Mouse (Mus musculus): ENCODE data around the gene Fos. TPM values are rescaled to one million over a fixed set of nuclear protein-coding genes. Genes with fewer than 3 reads are reported as not detected.

Fos gene
- polyA plus RNA-seq, 1 experiment from 2014 or later, result 1.6 TPM

- H3K4me2 ChIP-seq (ENCODE audit: low read depth, low read length), result no peak overlapping the region
- H3K9me3 ChIP-seq (replicated peaks; ENCODE audit: control insufficient read depth, low read length), result no peaks in the 10 kb centered on the region
- ATAC-seq (ENCODE audit: low read depth), result no peak
- H3K9ac ChIP-seq (ENCODE audit: low read depth, low read length), result no peak overlapping the region
- H3K4me1 ChIP-seq (ENCODE audit: control insufficient read depth, low read depth, low read length), result peaks cover 27% of the 10 kb centered on the region
- WGBS (ENCODE audit: insufficient replicate concordance), result 62% methylated on average over 7 of the region's 7 CpGs
- no peak overlapping the region for H3K4me3 ChIP-seq (ENCODE audit: low read depth, low read length)
- no peaks in the 10 kb centered on the region for H3K36me3 ChIP-seq (ENCODE audit: control insufficient read depth, insufficient read depth)
- H3K27ac ChIP-seq (ENCODE audit: low read length), result no peak overlapping the region
- peaks cover 27% of the 10 kb centered on the region for H3K27me3 ChIP-seq (ENCODE audit: control insufficient read depth, insufficient read depth, low read depth, low read length)
Measured at GRCm38 (mm10) chr12:85478696-85479095, 5.0 kb downstream of the Fos start.

- Histone ChIP-seq H3K9me3 (replicated peaks; ENCODE audit: control insufficient read depth, low read length) (no peaks in the 10 kb centered on the region), H3K27ac (ENCODE audit: low read length) (no peak overlapping the region), H3K27me3 (ENCODE audit: control insufficient read depth, insufficient read depth, low read depth, low read length) (peaks cover 23% of the 10 kb centered on the region), H3K36me3 (ENCODE audit: control insufficient read depth, insufficient read depth) (no peaks in the 10 kb centered on the region), H3K9ac (ENCODE audit: low read depth, low read length) (no peak overlapping the region), H3K4me2 (ENCODE audit: low read depth, low read length) (no peak overlapping the region), H3K4me3 (ENCODE audit: low read depth, low read length) (no peak overlapping the region), H3K4me1 (ENCODE audit: control insufficient read depth, low read depth, low read length) (peaks cover 24% of the 10 kb centered on the region)
- WGBS (ENCODE audit: insufficient replicate concordance), result 30% methylated on average over 3 of the region's 3 CpGs
- no peak for ATAC-seq (ENCODE audit: low read depth)
Measured at GRCm38 (mm10) chr12:85479190-85479589, 5.5 kb downstream of the Fos start.

GRCm38 (mm10) chr12:85483155-85483554, 9.5 kb downstream of the Fos start:
- no peak overlapping the region for H3K27ac ChIP-seq (ENCODE audit: low read length)
- H3K9ac ChIP-seq (ENCODE audit: low read depth, low read length), result no peak overlapping the region
- H3K4me1 ChIP-seq (ENCODE audit: control insufficient read depth, low read depth, low read length), result peaks cover 17% of the 10 kb centered on the region
- H3K4me3 ChIP-seq (ENCODE audit: low read depth, low read length), result no peak overlapping the region
- no peaks in the 10 kb centered on the region for H3K9me3 ChIP-seq (replicated peaks; ENCODE audit: control insufficient read depth, low read length)
- H3K36me3 ChIP-seq (ENCODE audit: control insufficient read depth, insufficient read depth), result no peaks in the 10 kb centered on the region
- H3K27me3 ChIP-seq (ENCODE audit: control insufficient read depth, insufficient read depth, low read depth, low read length), result peaks cover 15% of the 10 kb centered on the region
- WGBS (ENCODE audit: insufficient replicate concordance), result 33% methylated on average over 4 of the region's 4 CpGs
- ATAC-seq (ENCODE audit: low read depth), result no peak
- no peak overlapping the region for H3K4me2 ChIP-seq (ENCODE audit: low read depth, low read length)

- Histone ChIP-seq H3K4me2 (ENCODE audit: low read depth, low read length) (no peak overlapping the region), H3K4me1 (ENCODE audit: control insufficient read depth, low read depth, low read length) (peaks cover 17% of the 10 kb centered on the region), H3K9ac (ENCODE audit: low read depth, low read length) (no peak overlapping the region), H3K27me3 (ENCODE audit: control insufficient read depth, insufficient read depth, low read depth, low read length) (peaks cover 17% of the 10 kb centered on the region), H3K9me3 (replicated peaks; ENCODE audit: control insufficient read depth, low read length) (no peaks in the 10 kb centered on the region), H3K27ac (ENCODE audit: low read length) (no peak overlapping the region), H3K4me3 (ENCODE audit: low read depth, low read length) (no peak overlapping the region), H3K36me3 (ENCODE audit: control insufficient read depth, insufficient read depth) (no peaks in the 10 kb centered on the region)
- no peak for ATAC-seq (ENCODE audit: low read depth)
- 57% methylated on average over 2 of the region's 2 CpGs for WGBS (ENCODE audit: insufficient replicate concordance)
Measured at GRCm38 (mm10) chr12:85484655-85485054, 11.0 kb downstream of the Fos start.

GRCm38 (mm10) chr12:85485890-85486765, 12.4 kb downstream of the Fos start:
- ATAC-seq (ENCODE audit: low read depth), result peak; percentile 97
- no peak overlapping the region for H3K27ac ChIP-seq (ENCODE audit: low read length)
- H3K27me3 ChIP-seq (ENCODE audit: control insufficient read depth, insufficient read depth, low read depth, low read length), result peaks cover 21% of the 10 kb centered on the region
- no peaks in the 10 kb centered on the region for H3K9me3 ChIP-seq (replicated peaks; ENCODE audit: control insufficient read depth, low read length)
- peaks cover 17% of the 10 kb centered on the region for H3K4me1 ChIP-seq (ENCODE audit: control insufficient read depth, low read depth, low read length)
- peak overlapping the region; percentile 84 for H3K4me2 ChIP-seq (ENCODE audit: low read depth, low read length)
- under 1% methylated on average over 52 of the region's 52 CpGs for WGBS (ENCODE audit: insufficient replicate concordance)
- H3K4me3 ChIP-seq (ENCODE audit: low read depth, low read length), result peak overlapping the region; percentile 66
- no peaks in the 10 kb centered on the region for H3K36me3 ChIP-seq (ENCODE audit: control insufficient read depth, insufficient read depth)
- H3K9ac ChIP-seq (ENCODE audit: low read depth, low read length), result peak overlapping the region; percentile 44

- H3K9me3 ChIP-seq (replicated peaks; ENCODE audit: control insufficient read depth, low read length), result no peaks in the 10 kb centered on the region
- no peaks in the 10 kb centered on the region for H3K36me3 ChIP-seq (ENCODE audit: control insufficient read depth, insufficient read depth)
- H3K4me3 ChIP-seq (ENCODE audit: low read depth, low read length), result peak overlapping the region; percentile 66
- peak overlapping the region; percentile 84 for H3K4me2 ChIP-seq (ENCODE audit: low read depth, low read length)
- no peak overlapping the region for H3K9ac ChIP-seq (ENCODE audit: low read depth, low read length)
- H3K4me1 ChIP-seq (ENCODE audit: control insufficient read depth, low read depth, low read length), result peaks cover 17% of the 10 kb centered on the region
- H3K27ac ChIP-seq (ENCODE audit: low read length), result no peak overlapping the region
- under 1% methylated on average over 20 of the region's 20 CpGs for WGBS (ENCODE audit: insufficient replicate concordance)
- no peak for ATAC-seq (ENCODE audit: low read depth)
- peaks cover 21% of the 10 kb centered on the region for H3K27me3 ChIP-seq (ENCODE audit: control insufficient read depth, insufficient read depth, low read depth, low read length)
Measured at GRCm38 (mm10) chr12:85486766-85487069, 13.0 kb downstream of the Fos start.

- Histone ChIP-seq H3K9me3 (replicated peaks; ENCODE audit: control insufficient read depth, low read length) (no peaks in the 10 kb centered on the region), H3K27ac (ENCODE audit: low read length) (no peak overlapping the region), H3K36me3 (ENCODE audit: control insufficient read depth, insufficient read depth) (no peaks in the 10 kb centered on the region), H3K9ac (ENCODE audit: low read depth, low read length) (no peak overlapping the region), H3K4me1 (ENCODE audit: control insufficient read depth, low read depth, low read length) (peaks cover 17% of the 10 kb centered on the region), H3K4me2 (ENCODE audit: low read depth, low read length) (peak overlapping the region; percentile 84), H3K27me3 (ENCODE audit: control insufficient read depth, insufficient read depth, low read depth, low read length) (peaks cover 21% of the 10 kb centered on the region), H3K4me3 (ENCODE audit: low read depth, low read length) (peak overlapping the region; percentile 66; the same call in 1 of the 2 replicates)
- under 1% methylated on average over 12 of the region's 12 CpGs for WGBS (ENCODE audit: insufficient replicate concordance)
- no peak for ATAC-seq (ENCODE audit: low read depth)
Measured at GRCm38 (mm10) chr12:85487545-85488141, 14.0 kb downstream of the Fos start.

GRCm38 (mm10) chr12:85489232-85489886, 15.7 kb downstream of the Fos start:
- no peaks in the 10 kb centered on the region for H3K36me3 ChIP-seq (ENCODE audit: control insufficient read depth, insufficient read depth)
- H3K27ac ChIP-seq (ENCODE audit: low read length), result peak overlapping the region; percentile 54
- H3K9ac ChIP-seq (ENCODE audit: low read depth, low read length), result no peak overlapping the region
- 55% methylated on average over 7 of the region's 7 CpGs for WGBS (ENCODE audit: insufficient replicate concordance)
- peaks cover 17% of the 10 kb centered on the region for H3K4me1 ChIP-seq (ENCODE audit: control insufficient read depth, low read depth, low read length)
- H3K4me3 ChIP-seq (ENCODE audit: low read depth, low read length), result no peak overlapping the region
- no peak for ATAC-seq (ENCODE audit: low read depth)
- peaks cover 21% of the 10 kb centered on the region for H3K27me3 ChIP-seq (ENCODE audit: control insufficient read depth, insufficient read depth, low read depth, low read length)
- H3K4me2 ChIP-seq (ENCODE audit: low read depth, low read length), result no peak overlapping the region
- H3K9me3 ChIP-seq (replicated peaks; ENCODE audit: control insufficient read depth, low read length), result no peaks in the 10 kb centered on the region

Data from liver, embryonic 16.5 days (tissue).